14 mouse cellular contexts compared by ENCODE assay signal in the genomic region with DNA sequence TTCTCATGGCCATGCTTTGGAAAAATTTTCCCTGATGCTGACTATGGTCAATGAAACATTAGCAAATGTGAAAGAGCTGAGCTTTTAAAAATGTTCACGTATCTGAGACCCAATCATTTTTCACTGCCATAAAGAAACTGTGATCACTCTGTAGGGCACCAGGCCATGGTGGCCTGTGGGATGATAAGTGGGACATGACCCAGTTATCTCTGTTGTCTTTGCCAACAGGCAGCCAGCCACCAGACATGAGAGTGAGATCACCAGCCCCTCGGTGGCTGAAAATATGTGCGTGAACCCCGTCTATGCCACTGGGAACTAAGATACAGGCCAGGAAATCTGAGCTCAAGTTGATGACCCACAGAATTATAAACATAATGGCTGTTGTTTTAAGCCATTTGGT. TPM values are rescaled to one million over a fixed set of nuclear protein-coding genes. Genes with fewer than 3 reads are reported as not detected.
DNase-seq lines count a peak whose midpoint lies in the region; ATAC-seq lines count a peak whose summit lies in the region.
"Had no signal": no experiment of that assay in that cellular context is flagged by ENCODE, and none has a peak within 500 bp of the region (broad histone marks: within the 10 kb centered on the region; RNA-seq: fewer than 3 reads in every experiment).

No protein-coding gene starts in this region.

- H3K4me1 ChIP-seq in liver, embryonic 16.5 days (ENCODE audit: control insufficient read depth, low read depth, low read length): peaks cover 23% of the 10 kb centered on the region
- peaks cover 6% of the 10 kb centered on the region; the same call in 1 of the 2 replicates for H3K4me1 ChIP-seq in limb, embryonic 10.5 days
- H3K4me1 ChIP-seq: midbrain, embryonic 15.5 days had no signal

- no peak overlapping the region for H3K9ac ChIP-seq in liver, embryonic 16.5 days (ENCODE audit: low read depth, low read length)
- H3K9ac ChIP-seq: lung, embryonic 14.5 days; midbrain, embryonic 15.5 days had no signal

- DNase-seq in gastrocnemius, postnatal 14 days: peak; percentile 17
- DNase-seq in gastrocnemius, adult 18-20 months (ENCODE audit: low spot score): no peak
- peak; percentile 65 for DNase-seq in Muller cell, postnatal 12 days (ENCODE audit: inconsistent ontology term)
- no peak for DNase-seq in limb, embryonic 10.5 days (ENCODE audit: low spot score)
- no peak for DNase-seq in left cerebral cortex, adult 8-10 months (ENCODE audit: low spot score in 2 of 2)
- DNase-seq: adrenal gland, postnatal 14 days; kidney, adult 9 months; lung, embryonic 14.5 days; right cerebral cortex, postnatal 25 days had no signal

- whole genome bisulfite sequencing in liver, embryonic 16.5 days (ENCODE audit: insufficient replicate concordance): 16% methylated on average over 4 of the region's 4 CpGs
- 84% methylated on average over 4 of the region's 4 CpGs for WGBS in limb, embryonic 10.5 days

- no peaks in the 10 kb centered on the region for H3K27me3 ChIP-seq in liver, embryonic 16.5 days (ENCODE audit: control insufficient read depth, insufficient read depth, low read depth, low read length)
- H3K27me3 ChIP-seq in limb, embryonic 10.5 days (ENCODE audit: low read depth, poor library complexity, severe bottlenecking): no peaks in the 10 kb centered on the region
- H3K27me3 ChIP-seq: midbrain, embryonic 15.5 days had no signal

- H3K9me3 ChIP-seq in liver, embryonic 16.5 days (replicated peaks; ENCODE audit: control insufficient read depth, low read length): no peaks in the 10 kb centered on the region
- no peaks in the 10 kb centered on the region for H3K9me3 ChIP-seq in limb, embryonic 10.5 days (replicated peaks)
- H3K9me3 ChIP-seq: midbrain, embryonic 15.5 days had no signal

- no peak overlapping the region for H3K4me3 ChIP-seq in liver, embryonic 16.5 days (ENCODE audit: low read depth, low read length)
- no peak overlapping the region for H3K4me3 ChIP-seq in limb, embryonic 10.5 days
- H3K4me3 ChIP-seq: midbrain, embryonic 15.5 days had no signal

- H3K27ac ChIP-seq in liver, embryonic 16.5 days (ENCODE audit: low read length): peak overlapping the region; percentile 44
- no peak overlapping the region for H3K27ac ChIP-seq in limb, embryonic 10.5 days
- H3K27ac ChIP-seq: midbrain, embryonic 15.5 days had no signal

- peak overlapping the region; percentile 30 for H3K4me2 ChIP-seq in liver, embryonic 16.5 days (ENCODE audit: low read depth, low read length)
- H3K4me2 ChIP-seq: lung, embryonic 14.5 days; midbrain, embryonic 15.5 days had no signal

- no peaks in the 10 kb centered on the region for H3K36me3 ChIP-seq in liver, embryonic 16.5 days (ENCODE audit: control insufficient read depth, insufficient read depth)
- no peaks in the 10 kb centered on the region for H3K36me3 ChIP-seq in limb, embryonic 10.5 days
- H3K36me3 ChIP-seq: midbrain, embryonic 15.5 days had no signal

- peak; percentile 50; the same call in 1 of the 2 replicates for ATAC-seq in erythroid progenitor cell, adult 5-6 weeks (replicated peaks; ENCODE audit: low FRiP score, poor library complexity, severe bottlenecking)
- ATAC-seq in liver, embryonic 16.5 days (ENCODE audit: low read depth): peak; percentile 60
- ATAC-seq: forebrain, embryonic 14.5 days; inflammation-experienced regulatory T-cells, adult 6 months; midbrain, embryonic 15.5 days had no signal

- intact Hi-C loops in gastrocnemius, postnatal 14 days (cut with DNase I; ENCODE audit: low total_unique reads): no loop called here

RNA-seq across cellular contexts. Expression of a gene that starts 14.2 kb away (rescaled TPM):
- total RNA-seq in gastrocnemius, postnatal 14 days (2021): 10 to 100 TPM; 24.4 to 24.8 TPM
- 10 to 100 TPM; 24.4 to 39.7 TPM for total RNA-seq in gastrocnemius, adult 18-20 months (2021)
- total RNA-seq in erythroid progenitor cell, adult 5-6 weeks (2015; ENCODE audit: low replicate concordance): not detected in 2 replicates
- total RNA-seq in erythroid progenitor cell, adult 5-6 weeks (2017; ENCODE audit: low replicate concordance): 0.26 TPM in 1 of 2 replicates, not detected in the other
- polyA plus RNA-seq in liver, embryonic 16.5 days (2015; fragmentation: Nextera tagmentation; extraction: Ambion mirVana): 0.65 and 1.3 TPM in 2 replicates
- polyA plus RNA-seq in limb, embryonic 10.5 days (2016; fragmentation: Nextera tagmentation; extraction: Ambion mirVana): 1.4 and 3.4 TPM in 2 replicates
- total RNA-seq in left cerebral cortex, adult 8-10 months (2022): 10 to 100 TPM; 13.9 to 18.1 (median 15.9) TPM

Comparison
In these comparisons a context has a peak if more than half of its experiments do, and no peak if none do; other contexts are left out.
1. DNase-seq: peak in gastrocnemius, postnatal 14 days (single experiment) and Muller cell, postnatal 12 days (single experiment); none in gastrocnemius, adult 18-20 months (single experiment), limb, embryonic 10.5 days (single experiment) and left cerebral cortex, adult 8-10 months (0 of 2).
2. RNA of a gene that starts 14.2 kb away (total RNA-seq): 24.4 to 39.7 TPM in gastrocnemius, adult 18-20 months, 24.4 to 24.8 TPM in gastrocnemius, postnatal 14 days and 13.9 to 18.1 TPM in left cerebral cortex, adult 8-10 months; 0.26 TPM in erythroid progenitor cell, adult 5-6 weeks; every median in the first group is over 10 times any median in the second.